Mouse (Mus musculus) testis, adult 2 months (tissue): ENCODE measurements around the gene Pik3c2g.

ENCODE experiments used
- CTCF ChIP-seq: fragments of 200-500 bp; IDR thresholded peaks from 2 replicates; pipeline ENCODE4 v1.5.1; 2012; ENCODE audit warnings: low read depth, mild to moderate bottlenecking, inconsistent platforms, low read length, moderate library complexity; ENCODE audit not compliant: control insufficient read depth, insufficient read depth, insufficient replicate concordance
- POLR2A ChIP-seq: fragments of 200-500 bp; IDR thresholded peaks from 2 replicates; pipeline ENCODE4 v1.6.1; 2012; ENCODE audit warnings: low read depth, mild to moderate bottlenecking, inconsistent platforms, low read length, moderate library complexity; ENCODE audit not compliant: control insufficient read depth

- TF ChIP-seq CTCF (no peak), POLR2A (no peak)
Measured at GRCm38 (mm10) chr6:139760978-139761377, 174.0 kb downstream of the Pik3c2g start.
